Mouse (Mus musculus): Measurements from ENCODE around the gene Ezh1. TPM values are rescaled to one million over a fixed set of nuclear protein-coding genes. Genes with fewer than 3 reads are reported as not detected.

The Ezh1 gene
- polyA plus RNA-seq (2014; fragmentation: Illumina TruSeq; extraction: RNeasy Lipid Tissue Mini Kit (QIAGEN cat#74804); ENCODE audit: insufficient read depth, low read depth, low replicate concordance): 23.4 TPM

GRCm38 (mm10) chr11:101226065-101226701, at the start of gene Ezh1:
Gene Ezh1, minus strand, starts transcription at chr11:101226463.

GRCm38 (mm10) chr11:101259948-101260825, 33.9 kb upstream of the Ezh1 start, which contains the start of gene Wnk4:
Gene Wnk4, plus strand, starts transcription at chr11:101260567.

GRCm38 (mm10) chr11:101253613-101254389, 27.5 kb upstream of the Ezh1 start, which contains the start of gene Vps25:
Gene Vps25, plus strand, starts transcription at chr11:101253707.

GRCm38 (mm10) chr11:101245855-101246701, 19.8 kb upstream of the Ezh1 start, which contains the start of gene Ramp2:
Gene Ramp2, plus strand, starts transcription at chr11:101246028.

GRCm38 (mm10) chr11:101174851-101175628, 51.2 kb downstream of the Ezh1 start, which contains the start of gene Ccr10:
Gene Ccr10, minus strand, starts transcription at chr11:101175443.

GRCm38 (mm10) chr11:101170811-101171610, 55.3 kb downstream of the Ezh1 start, which contains the start of gene Plekhh3:
Gene Plekhh3, minus strand, starts transcription at chr11:101171351.

GRCm38 (mm10) chr11:101170354-101170810, 55.9 kb downstream of the Ezh1 start, which contains the start of gene Cntnap1:
Gene Cntnap1, plus strand, starts transcription at chr11:101170523.

GRCm38 (mm10) chr11:101155728-101156371, 70.4 kb downstream of the Ezh1 start, which contains the start of gene Tubg2:
Gene Tubg2, plus strand, starts transcription at chr11:101155907.

Other genes with a start within 250 kb of the Ezh1 start
- 24.3 TPM for gene Atp6v0a1, start 217.0 kb downstream of the Ezh1 start, polyA plus RNA-seq (2014; fragmentation: Illumina TruSeq; extraction: RNeasy Lipid Tissue Mini Kit (QIAGEN cat#74804); ENCODE audit: insufficient read depth, low read depth, low replicate concordance)
- 10.0 TPM for gene Naglu, start 156.5 kb downstream of the Ezh1 start, polyA plus RNA-seq (2014; fragmentation: Illumina TruSeq; extraction: RNeasy Lipid Tissue Mini Kit (QIAGEN cat#74804); ENCODE audit: insufficient read depth, low read depth, low replicate concordance)
- gene Hsd17b1, start 148.1 kb downstream of the Ezh1 start, polyA plus RNA-seq (2014; fragmentation: Illumina TruSeq; extraction: RNeasy Lipid Tissue Mini Kit (QIAGEN cat#74804); ENCODE audit: insufficient read depth, low read depth, low replicate concordance): 0.35 TPM
- 19.9 TPM for gene Coasy, start 143.9 kb downstream of the Ezh1 start, polyA plus RNA-seq (2014; fragmentation: Illumina TruSeq; extraction: RNeasy Lipid Tissue Mini Kit (QIAGEN cat#74804); ENCODE audit: insufficient read depth, low read depth, low replicate concordance)
- gene Mlx, start 139.2 kb downstream of the Ezh1 start, polyA plus RNA-seq (2014; fragmentation: Illumina TruSeq; extraction: RNeasy Lipid Tissue Mini Kit (QIAGEN cat#74804); ENCODE audit: insufficient read depth, low read depth, low replicate concordance): 33.0 TPM
- gene Psmc3ip, start 131.0 kb downstream of the Ezh1 start, polyA plus RNA-seq (2014; fragmentation: Illumina TruSeq; extraction: RNeasy Lipid Tissue Mini Kit (QIAGEN cat#74804); ENCODE audit: insufficient read depth, low read depth, low replicate concordance): 6.5 TPM
- 36.3 TPM for gene Retreg3, start 106.6 kb downstream of the Ezh1 start, polyA plus RNA-seq (2014; fragmentation: Illumina TruSeq; extraction: RNeasy Lipid Tissue Mini Kit (QIAGEN cat#74804); ENCODE audit: insufficient read depth, low read depth, low replicate concordance)
- gene Tubg1, start 106.5 kb downstream of the Ezh1 start, polyA plus RNA-seq (2014; fragmentation: Illumina TruSeq; extraction: RNeasy Lipid Tissue Mini Kit (QIAGEN cat#74804); ENCODE audit: insufficient read depth, low read depth, low replicate concordance): 16.8 TPM
- gene Tubg2, start 70.6 kb downstream of the Ezh1 start, polyA plus RNA-seq (2014; fragmentation: Illumina TruSeq; extraction: RNeasy Lipid Tissue Mini Kit (QIAGEN cat#74804); ENCODE audit: insufficient read depth, low read depth, low replicate concordance): 1.1 TPM
- gene Cntnap1, start 55.9 kb downstream of the Ezh1 start, polyA plus RNA-seq (2014; fragmentation: Illumina TruSeq; extraction: RNeasy Lipid Tissue Mini Kit (QIAGEN cat#74804); ENCODE audit: insufficient read depth, low read depth, low replicate concordance): 0.62 TPM
- gene Plekhh3, start 55.1 kb downstream of the Ezh1 start, polyA plus RNA-seq (2014; fragmentation: Illumina TruSeq; extraction: RNeasy Lipid Tissue Mini Kit (QIAGEN cat#74804); ENCODE audit: insufficient read depth, low read depth, low replicate concordance): 10.0 TPM
- gene Ccr10, start 51.0 kb downstream of the Ezh1 start, polyA plus RNA-seq (2014; fragmentation: Illumina TruSeq; extraction: RNeasy Lipid Tissue Mini Kit (QIAGEN cat#74804); ENCODE audit: insufficient read depth, low read depth, low replicate concordance): 0.13 TPM
- 682 TPM for gene Ramp2, start 19.6 kb upstream of the Ezh1 start, polyA plus RNA-seq (2014; fragmentation: Illumina TruSeq; extraction: RNeasy Lipid Tissue Mini Kit (QIAGEN cat#74804); ENCODE audit: insufficient read depth, low read depth, low replicate concordance)
- 121 TPM for gene Vps25, start 27.2 kb upstream of the Ezh1 start, polyA plus RNA-seq (2014; fragmentation: Illumina TruSeq; extraction: RNeasy Lipid Tissue Mini Kit (QIAGEN cat#74804); ENCODE audit: insufficient read depth, low read depth, low replicate concordance)
- gene Wnk4, start 34.1 kb upstream of the Ezh1 start, polyA plus RNA-seq (2014; fragmentation: Illumina TruSeq; extraction: RNeasy Lipid Tissue Mini Kit (QIAGEN cat#74804); ENCODE audit: insufficient read depth, low read depth, low replicate concordance): 9.4 TPM
- 0.25 TPM for gene Cntd1, start 52.5 kb upstream of the Ezh1 start, polyA plus RNA-seq (2014; fragmentation: Illumina TruSeq; extraction: RNeasy Lipid Tissue Mini Kit (QIAGEN cat#74804); ENCODE audit: insufficient read depth, low read depth, low replicate concordance)
- 157 TPM for gene Coa3, start 52.7 kb upstream of the Ezh1 start, polyA plus RNA-seq (2014; fragmentation: Illumina TruSeq; extraction: RNeasy Lipid Tissue Mini Kit (QIAGEN cat#74804); ENCODE audit: insufficient read depth, low read depth, low replicate concordance)
- 89.2 TPM for gene Becn1, start 75.8 kb upstream of the Ezh1 start, polyA plus RNA-seq (2014; fragmentation: Illumina TruSeq; extraction: RNeasy Lipid Tissue Mini Kit (QIAGEN cat#74804); ENCODE audit: insufficient read depth, low read depth, low replicate concordance)
- 33.8 TPM for gene Psme3, start 89.8 kb upstream of the Ezh1 start, polyA plus RNA-seq (2014; fragmentation: Illumina TruSeq; extraction: RNeasy Lipid Tissue Mini Kit (QIAGEN cat#74804); ENCODE audit: insufficient read depth, low read depth, low replicate concordance)
- 0.70 TPM for gene Aoc2, start 98.6 kb upstream of the Ezh1 start, polyA plus RNA-seq (2014; fragmentation: Illumina TruSeq; extraction: RNeasy Lipid Tissue Mini Kit (QIAGEN cat#74804); ENCODE audit: insufficient read depth, low read depth, low replicate concordance)
- 4.7 TPM for gene Aoc3, start 104.1 kb upstream of the Ezh1 start, polyA plus RNA-seq (2014; fragmentation: Illumina TruSeq; extraction: RNeasy Lipid Tissue Mini Kit (QIAGEN cat#74804); ENCODE audit: insufficient read depth, low read depth, low replicate concordance)
- gene G6pc, start 141.1 kb upstream of the Ezh1 start, polyA plus RNA-seq (2014; fragmentation: Illumina TruSeq; extraction: RNeasy Lipid Tissue Mini Kit (QIAGEN cat#74804); ENCODE audit: insufficient read depth, low read depth, low replicate concordance): not detected
- 26.8 TPM for gene Aarsd1, start 191.2 kb upstream of the Ezh1 start, polyA plus RNA-seq (2014; fragmentation: Illumina TruSeq; extraction: RNeasy Lipid Tissue Mini Kit (QIAGEN cat#74804); ENCODE audit: insufficient read depth, low read depth, low replicate concordance)
- 2.7 TPM for gene Gm27029, start 198.3 kb upstream of the Ezh1 start, polyA plus RNA-seq (2014; fragmentation: Illumina TruSeq; extraction: RNeasy Lipid Tissue Mini Kit (QIAGEN cat#74804); ENCODE audit: insufficient read depth, low read depth, low replicate concordance)
- 10.9 TPM for gene Rundc1, start 198.6 kb upstream of the Ezh1 start, polyA plus RNA-seq (2014; fragmentation: Illumina TruSeq; extraction: RNeasy Lipid Tissue Mini Kit (QIAGEN cat#74804); ENCODE audit: insufficient read depth, low read depth, low replicate concordance)
- gene Ptges3l, start 198.9 kb upstream of the Ezh1 start, polyA plus RNA-seq (2014; fragmentation: Illumina TruSeq; extraction: RNeasy Lipid Tissue Mini Kit (QIAGEN cat#74804); ENCODE audit: insufficient read depth, low read depth, low replicate concordance): 5.4 TPM
- gene Rpl27, start 215.8 kb upstream of the Ezh1 start, polyA plus RNA-seq (2014; fragmentation: Illumina TruSeq; extraction: RNeasy Lipid Tissue Mini Kit (QIAGEN cat#74804); ENCODE audit: insufficient read depth, low read depth, low replicate concordance): 823 TPM
- gene Ifi35, start 221.9 kb upstream of the Ezh1 start, polyA plus RNA-seq (2014; fragmentation: Illumina TruSeq; extraction: RNeasy Lipid Tissue Mini Kit (QIAGEN cat#74804); ENCODE audit: insufficient read depth, low read depth, low replicate concordance): 80.7 TPM
- 19.0 TPM for gene Rnd2, start 238.5 kb upstream of the Ezh1 start, polyA plus RNA-seq (2014; fragmentation: Illumina TruSeq; extraction: RNeasy Lipid Tissue Mini Kit (QIAGEN cat#74804); ENCODE audit: insufficient read depth, low read depth, low replicate concordance)
- gene Vat1, start 239.8 kb upstream of the Ezh1 start, polyA plus RNA-seq (2014; fragmentation: Illumina TruSeq; extraction: RNeasy Lipid Tissue Mini Kit (QIAGEN cat#74804); ENCODE audit: insufficient read depth, low read depth, low replicate concordance): 86.7 TPM